Mouse (Mus musculus) small intestine, adult 2 months (tissue): ENCODE data around the gene Angptl8.

ENCODE experiments used
- CTCF ChIP-seq: fragments of 200-500 bp; IDR thresholded peaks from 2 replicates; pipeline ENCODE4 v1.5.1; 2012; ENCODE audit warnings: low read depth, mild to moderate bottlenecking, control low read depth, inconsistent platforms, low read length, moderate library complexity, mixed read lengths; ENCODE audit not compliant: insufficient replicate concordance, insufficient read length; ENCODE audit errors: extremely low read depth
- POLR2A ChIP-seq: fragments of 200-500 bp; IDR thresholded peaks from 2 replicates; pipeline ENCODE4 v1.6.1; 2012; ENCODE audit warnings: low read depth, mild to moderate bottlenecking, control low read depth, inconsistent platforms, low read length, moderate library complexity

- TF ChIP-seq CTCF (no peak), POLR2A (no peak)
These were observed 32.4 kb downstream of the Angptl8 start for GRCm38 (mm10) chr9:21867726-21868125.
